8 mouse cellular contexts compared by ENCODE assay signal in the genomic region with DNA sequence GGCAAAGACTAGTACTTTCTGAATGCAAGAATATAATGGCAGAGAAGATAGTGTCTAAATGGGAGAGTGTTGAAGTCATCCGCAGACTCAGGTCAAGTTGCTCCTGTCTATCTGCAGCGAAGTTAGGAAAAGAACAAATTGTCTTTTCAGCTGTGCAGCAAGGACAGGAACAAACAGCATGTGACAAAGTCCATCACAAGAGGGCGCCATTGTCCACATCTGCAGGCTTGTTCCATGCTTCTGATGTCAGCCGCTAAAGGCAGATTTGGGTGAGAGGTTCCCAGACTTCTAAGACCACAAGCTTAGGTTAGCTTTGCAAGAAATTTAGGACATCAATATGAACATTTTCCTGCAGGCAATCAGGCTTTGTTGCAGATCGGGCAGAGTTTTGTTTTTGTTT.
DNase-seq lines count a peak whose midpoint lies in the region; ATAC-seq lines count a peak whose summit lies in the region.

No protein-coding gene starts in this region.

- no peak overlapping the region for H3K4me3 ChIP-seq in midbrain, embryonic 14.5 days (replicated peaks; ENCODE audit: low read depth, low read length)

- 28% methylated on average over 5 of the region's 5 CpGs for WGBS in midbrain, embryonic 14.5 days

- DNase-seq in CD4-positive, CD25-positive, alpha-beta regulatory T cell, adult 2 months (ENCODE audit: low read depth, low spot score), result peak; percentile 20
- DNase-seq in cerebellum, postnatal 36 days, result peak; percentile 69 to 76
- peak; percentile 43 for DNase-seq in gastrocnemius, adult 18-20 months (ENCODE audit: low spot score)
- DNase-seq in kidney, adult 18-20 months, result peak; percentile 70
- DNase-seq in left cerebral cortex, postnatal 25 days (ENCODE audit: low spot score in 2 of 2), result peak; percentile 88 to 90
- DNase-seq in midbrain, embryonic 14.5 days, result peak; percentile 92
- DNase-seq in telencephalon, adult 2 months (ENCODE audit: low read depth, low spot score), result peak; percentile 56

- no peak overlapping the region for H3K9ac ChIP-seq in midbrain, embryonic 14.5 days (replicated peaks; ENCODE audit: low read length)

- H3K27ac ChIP-seq in midbrain, embryonic 14.5 days (replicated peaks; ENCODE audit: low read depth, low read length), result no peak overlapping the region

- intact Hi-C loops in left cerebral cortex, postnatal 25 days (cut with DNase I), result loop anchor here (1.0 to 5.0 kb wide), 3 partner anchors 202 to 672 kb away; no protein-coding TSS in a partner anchor

- no peaks in the 10 kb centered on the region for H3K4me1 ChIP-seq in midbrain, embryonic 14.5 days (ENCODE audit: control insufficient read depth, insufficient read depth, low read length)

- H3K27me3 ChIP-seq in midbrain, embryonic 14.5 days (ENCODE audit: control insufficient read depth, insufficient read depth, low read length), result no peaks in the 10 kb centered on the region

- H3K9me3 ChIP-seq in midbrain, embryonic 14.5 days (ENCODE audit: control insufficient read depth, low read length), result no peaks in the 10 kb centered on the region

- no peak for ATAC-seq in CD4-positive, CD25-positive, alpha-beta regulatory T cell, adult 4 months
- peak; percentile 84; the same call in 1 of the 2 replicates for ATAC-seq in midbrain, embryonic 14.5 days (ENCODE audit: low FRiP score, low TSS enrichment)

- H3K36me3 ChIP-seq in midbrain, embryonic 14.5 days (ENCODE audit: control insufficient read depth, insufficient read depth, low read length), result no peaks in the 10 kb centered on the region

- H3K4me2 ChIP-seq in midbrain, embryonic 14.5 days (ENCODE audit: low read length), result no peak overlapping the region

Comparison
In these comparisons a context has a peak if more than half of its experiments do, and no peak if none do; other contexts are left out.
1. DNase-seq: peak in every context shown above with its lines; median percentile 92 in midbrain, embryonic 14.5 days; 89 in left cerebral cortex, postnatal 25 days; 72 in cerebellum, postnatal 36 days; 70 in kidney, adult 18-20 months; 56 in telencephalon, adult 2 months; 43 in gastrocnemius, adult 18-20 months; 20 in CD4-positive, CD25-positive, alpha-beta regulatory T cell, adult 2 months.